Mouse (Mus musculus): Measurements from ENCODE around the gene Zdhhc21.

- TF ChIP-seq CTCF (IDR thresholded peaks at IDR 0.05; ENCODE audit: borderline replicate concordance, control insufficient read depth, extremely low read depth, insufficient read depth, low read length, poor library complexity) (no peak), POLR2A (IDR thresholded peaks at IDR 0.05; ENCODE audit: control insufficient read depth, extremely low read depth, insufficient read depth, low read length, poor library complexity) (no peak)
Observed at GRCm38 (mm10) chr4:82875532-82875931, 15.8 kb upstream of the Zdhhc21 start.
